Mouse (Mus musculus) fibroblast of lung, adult 2 months (primary cell): ENCODE measurements around the gene Zc3h6.
"Not testable (repeated sequence)": the region's sequence is repeated elsewhere in the genome, so short reads cannot be mapped to it uniquely, and the experiment has no call there.

Experiments used
- DNase-seq: peaks from one replicate; pipeline ENCODE4 v3.0.0-alpha.2; 2011; ENCODE audit warnings: low read depth

Gene Zc3h6

DNA sequence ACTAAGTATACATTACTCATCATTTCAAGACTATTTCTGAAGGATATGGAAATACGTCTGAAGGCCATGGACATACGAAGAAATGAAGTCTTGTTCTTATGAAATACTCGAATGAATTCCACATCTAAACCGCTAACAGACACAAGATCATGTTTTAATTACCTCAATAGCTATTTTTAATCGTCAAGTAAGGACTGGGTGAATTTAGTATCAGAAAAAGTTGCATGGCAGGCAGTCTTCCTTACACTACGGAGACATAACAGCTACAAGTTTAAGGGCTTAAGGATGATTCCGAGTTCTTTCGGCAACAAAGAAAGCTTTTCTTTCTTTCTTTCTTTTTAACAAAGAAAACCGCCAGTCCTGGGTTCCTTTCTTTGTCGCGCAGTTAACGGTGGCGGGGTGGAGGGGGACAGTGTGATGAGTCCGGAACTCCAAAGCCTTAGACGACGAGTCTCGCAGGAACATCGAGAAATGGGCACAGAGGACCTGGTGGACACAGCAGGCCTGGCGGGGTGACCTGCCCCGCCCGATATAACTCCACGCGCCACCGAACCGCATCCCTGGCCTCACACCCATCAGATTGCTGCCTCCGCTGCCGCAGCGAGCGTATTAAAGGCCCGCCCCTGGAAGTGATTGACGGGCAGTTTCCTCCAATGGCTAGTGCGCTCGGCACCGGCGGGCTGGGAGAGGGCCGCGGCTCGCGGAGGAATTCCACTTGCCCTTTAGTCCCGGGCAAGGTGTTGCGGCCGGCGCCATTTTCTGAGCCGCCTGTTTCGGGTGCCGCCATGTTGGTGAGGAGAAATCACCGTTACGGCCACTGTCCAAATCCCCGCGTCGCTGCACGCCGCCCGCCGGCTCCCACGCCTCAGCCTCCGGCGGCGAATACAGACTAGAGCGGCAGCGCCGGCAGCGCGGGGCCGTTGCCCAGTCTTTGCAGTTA lies at the start of gene Zc3h6:
Zc3h6 (plus strand) TSS at position 762 of the 940 bp plus-strand sequence.
- peak; percentile 85 for DNase-seq

DNA sequence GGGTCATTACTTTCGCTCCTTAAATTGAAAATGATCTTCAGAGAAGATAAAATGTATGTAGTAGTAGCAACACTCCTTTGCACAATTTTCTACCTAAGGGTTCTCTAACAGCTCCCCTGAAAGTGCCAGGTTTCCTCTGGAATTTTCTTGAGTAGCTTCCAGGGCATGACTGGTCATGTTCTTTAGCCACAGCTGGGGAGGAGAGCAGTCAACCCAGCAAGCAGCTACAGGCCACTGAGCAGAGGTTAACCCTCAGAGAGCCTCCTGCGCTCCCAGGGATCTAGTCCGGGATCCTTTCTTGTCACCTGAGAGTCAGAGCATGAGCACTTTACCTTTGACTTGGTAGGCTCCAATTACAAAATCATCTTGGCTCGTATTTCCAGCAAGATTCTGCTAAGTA lies 42.4 kb upstream of the Zc3h6 start:
- no peak for DNase-seq

DNA sequence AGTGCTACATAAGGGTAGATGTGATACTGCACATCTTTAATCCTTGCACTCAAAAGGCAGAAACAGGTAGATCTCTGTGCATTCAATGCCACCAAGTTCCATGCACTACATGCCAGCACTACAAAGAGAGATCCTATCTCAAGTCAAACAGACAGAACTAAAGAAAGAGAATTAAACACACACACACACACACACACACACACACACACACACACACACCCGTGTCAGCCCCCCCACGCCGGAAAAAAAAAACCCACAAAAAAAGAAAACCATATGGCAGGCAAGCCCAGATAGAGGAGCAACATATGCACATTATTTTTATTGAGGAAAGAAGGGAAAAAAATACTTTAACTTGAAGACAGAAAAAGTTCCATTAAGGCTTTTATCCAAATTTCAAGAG lies 38.8 kb upstream of the Zc3h6 start:
- no peak for DNase-seq

DNA sequence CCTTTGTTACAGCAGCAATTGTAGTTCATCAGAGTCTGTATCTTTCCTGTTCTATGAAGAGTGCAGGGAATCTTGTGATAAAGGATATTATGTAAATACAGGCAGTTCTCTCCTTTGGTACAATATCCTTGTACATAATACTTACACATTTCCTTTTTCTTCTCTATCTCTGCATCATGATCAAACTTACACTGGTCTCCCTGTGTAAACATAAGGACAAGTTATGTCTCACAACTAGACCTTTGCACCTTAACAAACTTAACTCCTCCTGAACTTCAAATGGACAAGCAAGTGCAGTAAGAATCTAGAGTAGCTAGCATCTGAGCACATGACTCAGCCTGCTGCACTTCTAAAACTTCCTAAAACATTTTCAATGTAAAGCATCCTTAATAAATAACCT lies 36.5 kb upstream of the Zc3h6 start:
- no peak for DNase-seq

DNA sequence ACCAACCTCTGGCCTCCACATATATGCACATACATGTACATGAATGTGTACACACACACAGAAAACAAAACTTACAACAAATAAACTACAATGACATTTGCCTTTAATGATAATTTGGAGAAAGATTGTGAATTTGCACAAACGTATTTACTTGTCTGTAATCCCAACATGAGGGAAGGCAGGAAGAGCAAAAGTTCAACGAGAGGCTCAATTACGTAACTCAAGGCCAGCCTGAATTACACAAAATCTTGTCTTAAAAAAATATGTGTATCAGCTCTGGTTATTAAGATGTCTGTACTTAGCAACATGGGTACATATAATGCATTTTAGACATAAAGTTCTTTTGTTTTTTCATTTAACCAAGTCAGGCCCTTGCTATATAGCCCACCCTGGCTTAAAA lies 30.9 kb upstream of the Zc3h6 start:
- no peak for DNase-seq

DNA sequence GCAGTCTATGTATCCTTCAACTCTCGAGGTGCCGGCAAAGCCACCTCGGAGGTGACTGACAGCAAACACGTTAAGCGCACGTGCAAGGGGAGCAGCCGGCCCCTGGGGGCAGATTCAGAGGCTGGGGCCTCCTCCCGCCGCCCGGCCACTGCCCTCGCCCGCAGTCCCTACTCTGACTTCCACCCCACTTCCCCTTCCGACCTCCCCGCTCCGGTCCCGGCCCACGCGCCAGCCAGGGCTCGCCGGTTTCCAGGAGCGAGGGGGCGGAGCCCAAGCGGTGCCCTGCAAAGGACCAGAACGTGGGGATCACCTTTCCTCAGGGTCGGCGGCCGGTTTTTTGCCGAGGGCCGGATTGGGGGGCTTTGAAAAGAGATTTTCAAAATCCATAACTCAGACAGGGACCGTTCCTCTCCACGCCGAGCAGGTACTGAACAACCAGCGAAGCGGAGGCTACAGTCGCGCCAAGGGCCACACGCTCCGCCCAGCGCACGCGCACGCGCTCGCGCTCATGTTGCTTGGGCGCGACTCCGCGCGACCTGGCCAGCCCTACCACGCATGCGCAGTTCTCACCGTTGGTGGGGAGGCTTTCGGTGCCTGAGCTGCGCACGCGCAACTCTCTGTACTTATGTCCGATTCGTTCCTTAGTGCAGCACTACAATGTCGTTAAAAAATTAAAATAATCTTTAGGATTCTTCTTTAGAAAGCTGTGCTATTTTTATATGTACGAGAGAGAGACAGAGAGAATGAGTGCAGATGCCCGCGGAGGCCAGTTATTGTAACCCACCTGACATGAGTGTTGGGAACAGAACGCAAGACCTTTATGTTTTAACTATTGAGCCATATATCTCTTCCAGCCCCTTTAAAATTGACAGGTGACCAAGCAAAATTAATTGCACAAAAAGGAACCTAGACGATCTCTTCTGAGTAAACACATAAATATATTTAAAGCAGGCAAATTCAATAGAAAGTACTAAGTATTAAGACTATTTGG lies 23.4 kb upstream of the Zc3h6 start, which contains the start of gene Zc3h8:
Zc3h8 (minus strand) TSS at position 540 of the 991 bp plus-strand sequence.
- DNase-seq: peak; percentile 90

DNA sequence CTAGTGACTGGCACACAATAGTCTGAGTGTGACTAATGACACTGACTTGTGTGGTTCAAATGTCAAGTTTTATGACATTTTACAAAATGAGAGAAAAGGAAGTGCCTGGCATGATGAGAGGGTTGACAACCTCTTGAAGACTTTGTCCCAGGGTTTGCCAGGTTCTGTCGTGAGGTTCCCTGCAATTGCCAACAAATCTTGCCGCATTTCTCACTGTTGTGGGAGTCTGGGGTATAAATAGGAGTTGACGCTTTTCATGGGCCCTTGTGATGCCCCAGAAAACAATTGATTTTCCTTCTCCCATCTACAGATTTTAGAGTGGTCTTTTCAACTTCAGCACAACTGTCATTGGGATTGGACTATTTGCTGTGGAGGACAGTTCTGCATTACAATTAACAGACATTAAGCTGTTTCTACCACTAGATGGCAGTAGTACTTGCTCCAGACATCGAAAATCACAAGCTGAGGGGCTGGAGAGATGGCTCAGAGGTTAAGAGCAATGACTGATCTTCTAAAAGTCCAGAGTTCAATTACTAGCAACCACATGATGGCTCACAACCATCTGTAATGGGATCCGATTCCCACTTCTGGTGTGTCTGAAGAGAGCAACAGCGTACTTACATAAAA lies 19.1 kb upstream of the Zc3h6 start:
- no peak for DNase-seq

DNA sequence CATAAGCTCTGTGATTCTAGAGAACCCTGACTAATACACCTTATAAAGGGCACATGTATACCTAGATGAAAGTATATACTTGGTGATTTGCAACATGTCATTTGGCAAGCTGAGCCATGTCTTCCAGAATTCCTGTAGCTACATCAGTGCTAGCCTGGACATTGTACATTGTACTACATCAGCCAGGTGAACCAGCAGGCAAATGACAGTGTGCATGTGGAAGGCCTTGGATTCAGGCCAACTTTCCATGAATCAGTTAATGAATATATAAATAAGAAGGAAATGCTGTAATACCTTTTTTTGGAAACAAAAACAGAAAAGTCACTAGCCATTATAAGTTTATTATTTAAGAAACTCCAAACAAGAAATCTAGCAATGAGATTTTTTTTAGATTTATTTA lies 13.0 kb upstream of the Zc3h6 start:
- DNase-seq: no peak

DNA sequence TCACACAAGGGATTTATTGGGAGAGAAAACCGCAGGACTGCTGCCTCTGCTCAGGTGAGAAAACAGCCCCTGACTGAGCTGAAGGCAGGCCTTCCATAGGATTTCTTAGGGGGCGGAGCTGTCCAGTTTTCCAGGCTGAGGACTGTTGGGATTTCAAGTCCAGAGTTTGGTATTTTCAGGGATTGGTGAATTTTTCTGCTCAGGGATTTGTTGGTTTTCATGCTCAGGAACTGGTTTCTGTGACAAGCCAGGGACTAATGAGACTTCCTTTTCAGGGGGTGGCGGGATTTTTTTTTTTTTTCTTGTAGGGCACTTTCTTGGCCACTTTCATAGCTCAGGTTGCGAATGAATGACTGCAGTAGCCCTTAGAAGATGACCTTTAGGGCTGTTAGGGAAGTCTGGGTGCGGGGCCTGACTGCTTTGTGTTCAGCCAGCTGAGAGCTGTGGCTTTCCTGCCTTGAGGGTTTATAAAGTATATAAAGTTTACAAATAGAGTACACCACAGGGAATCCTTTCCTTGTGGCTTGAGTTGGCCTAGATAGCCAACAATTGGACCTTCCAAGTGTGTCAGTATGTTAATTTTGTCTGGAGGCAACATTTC lies 1.6 kb upstream of the Zc3h6 start:
- no peak for DNase-seq

DNA sequence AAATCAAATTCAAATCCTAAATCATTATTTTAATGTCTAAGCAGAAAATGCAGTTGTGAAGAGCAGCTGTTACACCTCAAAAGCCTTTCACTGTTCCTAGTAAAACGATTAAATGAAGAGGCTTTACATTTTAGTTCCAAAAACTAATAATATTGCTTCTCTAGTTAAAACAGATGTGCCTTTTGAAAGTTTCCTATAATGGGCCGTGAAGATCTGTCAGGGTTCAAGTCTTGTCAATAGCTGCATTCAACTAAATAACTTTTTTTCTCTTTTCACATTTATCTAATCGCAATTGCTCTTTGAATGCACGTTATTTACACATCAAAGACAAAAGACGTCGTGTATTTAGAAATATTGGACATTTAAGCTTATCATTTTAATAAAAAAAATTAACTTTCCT lies 966 bp upstream of the Zc3h6 start:
- DNase-seq: no peak

DNA sequence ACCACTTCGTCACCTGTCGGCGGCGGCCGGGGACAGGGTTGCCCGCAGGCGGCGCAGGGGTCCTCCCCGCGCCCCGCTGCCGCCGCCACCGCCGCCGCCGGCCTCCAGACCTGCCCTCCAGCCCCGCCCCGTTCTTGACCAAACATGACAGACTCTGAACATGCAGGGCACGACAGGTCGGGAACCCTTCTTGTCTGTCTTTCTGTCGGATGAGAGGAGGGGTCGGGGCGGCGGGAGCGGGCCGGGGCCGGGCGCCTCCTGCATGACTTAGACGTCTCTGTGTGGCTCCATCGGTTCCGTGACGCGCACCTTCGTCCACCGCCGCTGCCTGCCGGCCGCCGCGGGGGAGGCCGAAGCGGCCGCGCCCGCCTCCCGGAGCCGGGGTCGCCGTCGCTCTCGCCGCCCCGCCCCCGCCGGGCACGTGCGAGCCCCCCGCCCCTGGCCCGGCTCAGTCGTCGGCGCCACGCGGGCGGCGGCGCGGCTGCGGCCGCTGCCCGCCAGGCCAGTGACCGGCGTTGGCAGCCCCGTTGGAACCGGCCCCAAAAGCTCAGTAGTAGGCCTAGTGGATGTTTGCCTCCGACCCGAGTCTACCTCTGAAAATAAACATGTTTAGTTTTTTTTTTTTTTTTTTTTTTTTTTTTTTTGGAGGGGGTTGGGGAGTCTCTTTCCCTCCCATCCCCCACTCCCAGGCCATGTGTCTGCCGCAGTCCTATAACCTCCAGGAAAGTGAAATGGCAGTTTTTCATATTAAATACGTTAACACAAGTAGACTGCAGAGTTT lies 649 bp downstream of the Zc3h6 start, which contains the start of gene Gm10762:
Gm10762 (minus strand) TSS at position 65 of the 781 bp plus-strand sequence.
- no peak for DNase-seq

DNA sequence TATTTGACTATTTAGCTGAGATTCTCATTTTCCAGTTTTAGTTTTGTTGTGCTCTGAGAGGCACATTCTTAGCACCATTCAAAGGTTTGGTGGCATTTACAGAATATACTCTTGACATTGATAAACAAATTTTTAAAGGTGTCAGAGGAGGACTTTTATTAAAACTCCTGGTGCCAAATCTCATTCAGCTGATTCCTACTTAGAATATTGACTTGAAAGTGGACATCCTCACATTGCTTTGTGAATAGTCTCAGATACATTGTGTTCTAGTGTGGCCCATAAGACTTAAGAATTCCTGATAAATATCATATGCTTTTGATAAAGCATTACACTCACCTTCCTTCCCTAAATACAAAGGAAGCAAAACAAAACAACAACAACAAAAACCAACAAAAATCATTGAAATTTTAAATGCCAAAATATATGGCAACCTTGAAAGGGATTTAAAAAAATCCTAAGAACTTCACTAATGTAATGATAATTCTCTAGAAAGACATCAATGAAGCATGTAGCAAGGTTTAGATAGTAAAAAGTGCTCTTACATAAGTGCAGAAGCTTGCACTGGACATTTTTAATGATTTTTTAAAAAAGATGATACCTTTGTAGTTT lies 1.4 kb downstream of the Zc3h6 start:
- no peak for DNase-seq

DNA sequence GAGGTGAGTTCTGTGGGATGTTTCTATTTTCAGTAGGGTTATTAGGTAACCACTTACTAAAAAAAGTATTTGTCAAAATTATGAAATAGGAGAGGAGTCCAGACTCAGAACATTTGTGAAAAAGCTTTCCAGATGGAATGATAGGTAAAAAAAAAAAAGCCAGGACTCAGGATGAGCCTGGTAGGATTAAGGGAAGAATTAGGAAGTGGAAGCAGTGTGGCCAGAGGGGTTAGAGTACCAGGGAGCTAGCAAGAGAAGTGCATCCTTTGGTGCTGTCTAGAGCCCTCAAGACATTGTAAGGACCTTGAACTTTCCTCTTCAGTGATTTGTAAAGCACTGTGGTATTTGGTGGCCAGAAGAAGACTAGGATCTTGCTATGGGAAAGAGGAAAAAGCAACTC lies 5.1 kb downstream of the Zc3h6 start:
- no peak for DNase-seq

DNA sequence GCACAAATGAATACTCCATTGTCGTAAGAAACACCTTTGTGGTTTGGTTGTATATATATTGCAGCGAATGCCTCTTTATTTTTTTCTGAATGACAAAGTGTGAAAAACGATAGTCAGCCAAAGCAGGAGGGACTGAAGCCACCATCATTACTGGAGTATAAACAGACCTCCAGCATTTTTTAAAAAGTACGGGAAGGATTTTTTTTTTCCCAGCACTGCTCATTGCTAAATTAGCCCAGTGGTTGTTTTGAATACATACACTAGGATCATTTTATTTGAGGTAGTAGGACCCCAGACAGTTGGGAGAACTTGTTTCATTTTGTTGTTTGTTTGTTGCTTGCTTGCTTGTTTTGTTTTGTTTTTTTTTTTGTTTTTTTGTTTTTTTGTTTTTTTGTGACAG lies 8.4 kb downstream of the Zc3h6 start:
- DNase-seq: no peak

DNA sequence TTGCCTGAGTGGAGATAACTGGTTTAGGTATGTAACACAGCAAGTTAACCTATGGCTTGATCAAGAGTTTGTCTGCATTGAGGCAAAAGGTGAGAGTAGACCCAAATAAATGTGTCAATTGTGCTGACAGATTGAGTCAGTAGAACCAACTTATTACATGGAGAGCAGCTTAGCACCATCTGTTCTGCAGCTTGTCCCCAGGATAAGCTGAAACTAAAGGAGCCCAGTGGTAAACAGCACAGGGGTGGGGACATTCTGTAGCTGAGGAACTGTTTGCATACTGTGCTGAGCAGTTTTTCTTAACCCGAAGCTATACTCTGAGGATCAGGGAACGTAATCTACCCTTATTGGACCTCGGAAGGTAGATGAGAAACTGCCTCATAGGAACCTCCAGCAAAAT lies 17.5 kb downstream of the Zc3h6 start:
- DNase-seq: no peak

DNA sequence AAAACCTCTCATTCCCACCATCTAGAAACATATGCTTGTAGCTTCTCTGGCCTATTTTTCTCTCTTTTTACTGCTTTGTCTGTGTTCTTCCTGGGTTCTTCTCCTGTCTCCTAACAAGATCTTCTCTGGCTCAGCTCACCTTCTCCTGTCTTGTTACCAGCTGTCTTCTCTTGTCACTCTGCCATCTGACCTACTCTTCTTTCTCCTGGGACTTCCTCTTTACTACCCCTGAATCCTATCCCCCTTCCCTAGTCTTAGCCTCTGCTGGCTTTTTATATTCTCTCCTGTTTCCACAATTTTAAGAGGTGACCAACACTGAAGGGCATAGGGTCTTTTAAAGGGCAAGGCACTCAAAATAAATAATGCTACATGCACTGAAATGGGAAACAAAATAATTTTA lies 37.7 kb downstream of the Zc3h6 start:
- DNase-seq: no peak

DNA sequence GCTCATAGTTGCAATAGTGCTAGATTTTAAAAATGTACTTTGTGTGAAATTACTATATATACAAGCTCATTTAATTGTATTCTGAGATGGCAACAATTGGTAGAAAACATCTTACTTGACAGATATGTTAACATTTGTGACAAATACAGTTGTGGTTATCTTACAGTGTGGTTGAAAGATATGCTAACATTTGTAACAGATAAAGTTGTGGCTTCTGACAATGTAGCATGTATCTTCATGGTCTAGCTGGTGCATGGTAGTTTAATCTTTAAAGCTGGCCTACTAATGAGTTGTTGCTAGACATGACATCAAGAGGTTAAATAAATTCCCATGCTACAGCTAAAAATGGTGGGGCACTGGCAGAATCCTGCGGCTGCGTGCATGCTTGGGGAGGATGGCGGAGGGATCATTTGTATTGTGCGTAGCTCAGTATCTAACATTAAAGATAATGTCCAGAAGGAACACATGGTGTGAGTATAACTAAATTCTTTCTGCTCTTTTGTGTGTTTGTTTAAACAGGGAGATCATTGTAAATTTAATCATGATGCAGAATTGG lies 39.1 kb downstream of the Zc3h6 start:
- no peak for DNase-seq

DNA sequence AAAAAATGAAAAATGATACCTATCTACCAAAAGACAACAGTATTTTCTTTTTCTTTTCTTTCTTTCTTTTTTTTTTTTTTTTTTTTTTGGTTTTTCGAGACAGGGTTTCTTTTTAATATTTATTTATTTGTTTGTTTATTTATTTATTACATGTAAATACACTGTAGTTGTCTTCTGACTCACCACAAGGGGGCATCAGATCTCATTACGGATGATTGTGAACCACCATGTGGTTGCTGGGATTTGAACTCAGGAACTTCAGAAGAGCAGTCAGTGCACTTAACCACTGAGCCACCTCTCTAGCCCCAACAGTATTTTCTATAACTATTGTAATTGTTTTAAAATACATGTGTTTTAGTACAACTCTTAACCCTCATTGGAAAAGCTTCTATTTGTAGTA lies 41.7 kb downstream of the Zc3h6 start:
- not testable (repeated sequence) for DNase-seq

DNA sequence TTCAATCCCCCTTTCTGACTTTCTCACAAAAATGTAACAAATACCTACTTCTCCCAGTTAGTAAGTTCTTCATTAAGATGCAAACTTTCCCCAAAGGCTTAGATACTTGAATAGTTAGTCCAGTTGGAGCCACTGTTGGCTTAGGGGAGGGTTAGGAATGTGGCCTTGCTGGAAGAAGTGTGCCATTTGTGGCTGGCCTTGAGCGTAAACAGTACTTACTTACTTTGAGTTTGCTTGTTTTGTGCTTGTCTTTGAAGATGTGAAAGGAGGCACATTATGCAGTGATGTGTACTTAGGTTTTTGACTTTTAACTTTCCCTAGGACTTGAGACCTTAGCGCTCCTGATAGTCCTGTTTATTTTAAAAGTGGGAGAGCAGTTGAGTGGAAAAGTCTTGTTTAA lies 52.9 kb downstream of the Zc3h6 start:
- no peak for DNase-seq

DNA sequence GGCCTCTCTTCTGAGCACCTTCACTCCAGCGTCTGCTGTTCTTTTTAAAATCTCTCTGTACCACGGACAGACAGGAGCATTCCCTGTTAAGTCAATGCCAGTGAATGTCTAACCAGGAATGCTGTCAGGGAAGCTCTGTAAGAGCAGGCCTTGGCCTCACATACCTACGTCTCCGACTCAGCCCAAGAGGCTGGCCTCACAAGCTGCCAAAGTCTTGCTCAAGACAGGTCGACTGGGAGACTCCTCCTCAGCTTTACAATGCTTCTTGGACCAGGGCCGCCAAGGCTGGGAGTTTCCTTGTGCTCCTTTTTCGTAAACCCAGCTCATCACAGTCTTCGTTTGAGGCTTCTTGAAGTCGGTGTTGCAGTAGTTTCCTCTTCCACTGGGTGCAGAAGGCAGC lies 57.6 kb downstream of the Zc3h6 start:
- no peak for DNase-seq
